Mouse (Mus musculus): ENCODE data around the gene Rps28. TPM values are rescaled to one million over a fixed set of nuclear protein-coding genes. Genes with fewer than 3 reads are reported as not detected.

Gene Rps28
- polyA plus RNA-seq, 1 experiment from 2014 or later = 962 TPM

GRCm38 (mm10) chr17:33782067-33782466 is 42.3 kb downstream of the Rps28 start:
- Histone ChIP-seq H3K27me3 (no peaks in the 10 kb centered on the region), H3K9me3 (no peaks in the 10 kb centered on the region), H3K27ac (peak overlapping the region; percentile 94; the same call in 1 of the 2 replicates), H3K9ac (peak overlapping the region; percentile 72), H3K4me2 (replicated peaks) (peak overlapping the region; percentile 87), H3K4me3 (peak overlapping the region; percentile 54), H3K36me3 (peaks cover 14% of the 10 kb centered on the region), H3K4me1 (peaks cover 58% of the 10 kb centered on the region)
- WGBS = 38% methylated on average over 4 of the region's 4 CpGs
- ATAC-seq (ENCODE audit: low FRiP score, low read depth) = no peak

GRCm38 (mm10) chr17:33781124-33781977 is 43.0 kb downstream of the Rps28 start, which contains the start of gene Angptl4:
Gene Angptl4 (minus strand): TSS chr17:33781830.
- Histone ChIP-seq H3K4me3 (peak within 1 kb of the TSS; percentile 54), H3K4me1 (peaks cover 58% of the 10 kb centered on the region), H3K9ac (peak within 1 kb of the TSS; percentile 72), H3K27ac (peak within 1 kb of the TSS; percentile 94), H3K27me3 (no peaks in the 10 kb centered on the region), H3K4me2 (replicated peaks) (peak within 1 kb of the TSS; percentile 87), H3K36me3 (peaks cover 21% of the 10 kb centered on the region), H3K9me3 (no peaks in the 10 kb centered on the region)
- under 1% methylated on average over 50 of the region's 50 CpGs for WGBS
- peak; percentile 58 for ATAC-seq (ENCODE audit: low FRiP score, low read depth)

GRCm38 (mm10) chr17:33780431-33780830 is 43.9 kb downstream of the Rps28 start:
- Histone ChIP-seq H3K4me1 (peaks cover 58% of the 10 kb centered on the region), H3K27ac (peak overlapping the region; percentile 94), H3K4me3 (peak overlapping the region; percentile 54), H3K9ac (peak overlapping the region; percentile 72), H3K27me3 (no peaks in the 10 kb centered on the region), H3K4me2 (replicated peaks) (peak overlapping the region; percentile 87), H3K36me3 (peaks cover 30% of the 10 kb centered on the region), H3K9me3 (no peaks in the 10 kb centered on the region)
- WGBS = 77% methylated on average over 5 of the region's 5 CpGs
- no peak for ATAC-seq (ENCODE audit: low FRiP score, low read depth)

GRCm38 (mm10) chr17:33779967-33780295 is 44.4 kb downstream of the Rps28 start:
- H3K27me3 ChIP-seq = no peaks in the 10 kb centered on the region
- H3K9ac ChIP-seq = 0 out of 2 replicates have a peak overlapping the region, but pooled peaks have one; percentile 31
- WGBS = 60% methylated on average over 5 of the region's 5 CpGs
- peak overlapping the region; percentile 54 for H3K4me3 ChIP-seq
- H3K27ac ChIP-seq = peak overlapping the region; percentile 94
- H3K4me2 ChIP-seq (replicated peaks) = peak overlapping the region; percentile 87
- H3K9me3 ChIP-seq = no peaks in the 10 kb centered on the region
- 0 out of 2 replicates have a peak, but pooled peaks have one; percentile 0 for ATAC-seq (ENCODE audit: low FRiP score, low read depth)
- peaks cover 35% of the 10 kb centered on the region for H3K36me3 ChIP-seq
- H3K4me1 ChIP-seq = peaks cover 58% of the 10 kb centered on the region

GRCm38 (mm10) chr17:33779271-33779966 is 44.9 kb downstream of the Rps28 start:
- Histone ChIP-seq H3K27ac (peak overlapping the region; percentile 94), H3K4me3 (peak overlapping the region; percentile 54), H3K27me3 (no peaks in the 10 kb centered on the region), H3K9ac (0 out of 2 replicates have a peak overlapping the region, but pooled peaks have one; percentile 14), H3K4me1 (peaks cover 58% of the 10 kb centered on the region), H3K36me3 (peaks cover 40% of the 10 kb centered on the region), H3K4me2 (replicated peaks) (peak overlapping the region; percentile 87), H3K9me3 (no peaks in the 10 kb centered on the region)
- 17% methylated on average over 9 of the region's 9 CpGs for WGBS
- ATAC-seq (ENCODE audit: low FRiP score, low read depth) = peak; percentile 90

- Histone ChIP-seq H3K36me3 (peaks cover 43% of the 10 kb centered on the region), H3K9me3 (no peaks in the 10 kb centered on the region), H3K4me2 (replicated peaks) (no peak overlapping the region), H3K27me3 (no peaks in the 10 kb centered on the region), H3K4me1 (peaks cover 25% of the 10 kb centered on the region), H3K9ac (no peak overlapping the region), H3K27ac (no peak overlapping the region), H3K4me3 (no peak overlapping the region)
- ATAC-seq (ENCODE audit: low FRiP score, low read depth) = no peak
- 98% methylated on average over 4 of the region's 4 CpGs for WGBS
These were observed 49.1 kb downstream of the Rps28 start for GRCm38 (mm10) chr17:33775287-33775686.

GRCm38 (mm10) chr17:33774573-33775155 is 49.7 kb downstream of the Rps28 start:
- Histone ChIP-seq H3K4me3 (no peak overlapping the region), H3K27ac (no peak overlapping the region), H3K9me3 (no peaks in the 10 kb centered on the region), H3K4me2 (replicated peaks) (no peak overlapping the region), H3K36me3 (peaks cover 43% of the 10 kb centered on the region), H3K4me1 (peaks cover 19% of the 10 kb centered on the region), H3K27me3 (no peaks in the 10 kb centered on the region), H3K9ac (no peak overlapping the region)
- WGBS = 89% methylated on average over 8 of the region's 8 CpGs
- no peak for ATAC-seq (ENCODE audit: low FRiP score, low read depth)

- Histone ChIP-seq H3K27me3 (no peaks in the 10 kb centered on the region), H3K9ac (no peak overlapping the region), H3K4me2 (replicated peaks) (no peak overlapping the region), H3K36me3 (peaks cover 43% of the 10 kb centered on the region), H3K9me3 (no peaks in the 10 kb centered on the region), H3K27ac (no peak overlapping the region), H3K4me1 (peaks cover 12% of the 10 kb centered on the region), H3K4me3 (no peak overlapping the region)
- WGBS = 87% methylated on average over 6 of the region's 6 CpGs
- no peak for ATAC-seq (ENCODE audit: low FRiP score, low read depth)
These were observed 50.3 kb downstream of the Rps28 start for GRCm38 (mm10) chr17:33773871-33774572.

- H3K36me3 ChIP-seq = peaks cover 43% of the 10 kb centered on the region
- H3K27ac ChIP-seq = no peak overlapping the region
- 83% methylated on average over 6 of the region's 6 CpGs for WGBS
- no peak overlapping the region for H3K4me3 ChIP-seq
- H3K27me3 ChIP-seq = no peaks in the 10 kb centered on the region
- no peaks in the 10 kb centered on the region for H3K9me3 ChIP-seq
- peaks cover 6% of the 10 kb centered on the region for H3K4me1 ChIP-seq
- H3K4me2 ChIP-seq (replicated peaks) = no peak overlapping the region
- no peak overlapping the region for H3K9ac ChIP-seq
- ATAC-seq (ENCODE audit: low FRiP score, low read depth) = no peak
These were observed 50.9 kb downstream of the Rps28 start for GRCm38 (mm10) chr17:33773426-33773825.

- Histone ChIP-seq H3K4me1 (no peaks in the 10 kb centered on the region), H3K27me3 (no peaks in the 10 kb centered on the region), H3K4me2 (replicated peaks) (no peak overlapping the region), H3K9me3 (no peaks in the 10 kb centered on the region), H3K27ac (no peak overlapping the region), H3K36me3 (peaks cover 25% of the 10 kb centered on the region), H3K4me3 (no peak overlapping the region), H3K9ac (no peak overlapping the region)
- 93% methylated on average over 4 of the region's 4 CpGs for WGBS
- ATAC-seq (ENCODE audit: low FRiP score, low read depth) = no peak
These were observed 52.7 kb downstream of the Rps28 start for GRCm38 (mm10) chr17:33771617-33772016.

Data from limb, embryonic 13.5 days (tissue).